Mouse (Mus musculus) R1 (cell line): Measurements from ENCODE around the gene Pbx4.

Experiments
- DNase-seq: peaks from one replicate; pipeline ENCODE4 v3.0.0-alpha.2; 2018; ENCODE audit warnings: low read depth, low spot score

Gene Pbx4

GRCm38 (mm10) chr8:69874155-69874554 is 41.9 kb downstream of the Pbx4 start:
- DNase-seq: peak; percentile 70

GRCm38 (mm10) chr8:69874654-69875053 is 42.4 kb downstream of the Pbx4 start:
- DNase-seq: no peak

DNA sequence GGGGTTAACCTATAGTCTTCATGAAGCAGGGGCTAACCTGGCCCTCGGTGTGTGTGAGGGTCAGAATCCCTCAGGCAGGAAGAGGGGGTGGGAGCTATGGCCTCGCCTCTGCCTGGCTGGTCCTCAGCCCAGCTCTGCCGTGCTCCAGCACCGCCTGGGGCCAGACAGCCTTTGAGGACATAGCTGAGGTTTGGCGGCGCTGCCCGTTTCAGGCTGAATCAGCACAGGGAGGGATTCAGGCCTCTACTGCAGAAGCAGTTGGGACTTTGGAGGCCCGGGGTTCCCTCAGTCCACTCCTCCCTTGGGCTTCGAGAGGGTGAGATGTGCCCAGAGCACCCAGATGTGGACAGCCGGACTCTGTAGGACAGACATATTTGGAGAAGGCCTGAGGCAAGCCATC is 43.8 kb downstream of the Pbx4 start:
- no peak for DNase-seq

- DNase-seq: no peak
Measured at GRCm38 (mm10) chr8:69876967-69877366, 44.7 kb downstream of the Pbx4 start.

DNA sequence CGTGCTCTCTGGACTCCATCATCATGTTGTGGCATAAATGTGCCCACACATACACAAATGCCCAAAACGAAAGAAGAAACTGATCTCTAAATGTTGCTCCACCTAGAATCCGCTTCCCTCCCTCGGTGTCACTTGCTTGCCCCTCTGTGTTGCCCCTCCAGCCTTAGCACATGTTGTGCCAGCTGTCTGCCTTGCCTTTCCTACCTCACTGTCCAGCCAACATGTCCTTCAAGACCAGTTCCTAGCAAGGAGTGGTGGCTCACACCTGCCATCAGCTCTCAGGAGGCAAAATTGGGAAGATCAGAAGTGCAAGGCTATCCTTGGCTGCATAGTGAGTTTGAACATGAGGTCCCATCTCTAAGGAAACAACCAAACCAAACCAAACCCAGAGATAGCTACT is 45.1 kb downstream of the Pbx4 start:
- DNase-seq: no peak

- no peak for DNase-seq
Measured at GRCm38 (mm10) chr8:69877992-69878391, 45.7 kb downstream of the Pbx4 start.

DNA sequence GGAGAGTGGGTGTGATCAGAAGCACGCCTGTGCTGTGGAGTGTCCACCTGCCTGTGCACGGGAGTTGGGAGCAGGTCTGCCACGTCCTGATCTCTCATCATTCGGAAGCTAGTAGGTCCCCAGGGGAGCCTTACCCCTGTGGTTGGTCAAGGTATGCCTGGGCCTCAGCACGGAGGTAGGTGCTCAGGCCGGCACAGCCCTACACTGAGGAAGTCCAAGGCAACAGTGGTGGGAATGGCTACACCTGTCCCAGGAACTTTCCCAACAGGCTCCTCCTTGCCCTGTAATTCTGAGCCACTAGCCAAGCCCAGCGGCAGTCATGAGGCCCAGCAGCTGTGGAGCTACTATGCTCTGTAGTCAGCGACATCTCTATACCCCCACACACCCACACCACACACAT is 47.4 kb downstream of the Pbx4 start:
- no peak for DNase-seq

GRCm38 (mm10) chr8:69880841-69881240 is 48.5 kb downstream of the Pbx4 start:
- DNase-seq: peak; percentile 29

DNA sequence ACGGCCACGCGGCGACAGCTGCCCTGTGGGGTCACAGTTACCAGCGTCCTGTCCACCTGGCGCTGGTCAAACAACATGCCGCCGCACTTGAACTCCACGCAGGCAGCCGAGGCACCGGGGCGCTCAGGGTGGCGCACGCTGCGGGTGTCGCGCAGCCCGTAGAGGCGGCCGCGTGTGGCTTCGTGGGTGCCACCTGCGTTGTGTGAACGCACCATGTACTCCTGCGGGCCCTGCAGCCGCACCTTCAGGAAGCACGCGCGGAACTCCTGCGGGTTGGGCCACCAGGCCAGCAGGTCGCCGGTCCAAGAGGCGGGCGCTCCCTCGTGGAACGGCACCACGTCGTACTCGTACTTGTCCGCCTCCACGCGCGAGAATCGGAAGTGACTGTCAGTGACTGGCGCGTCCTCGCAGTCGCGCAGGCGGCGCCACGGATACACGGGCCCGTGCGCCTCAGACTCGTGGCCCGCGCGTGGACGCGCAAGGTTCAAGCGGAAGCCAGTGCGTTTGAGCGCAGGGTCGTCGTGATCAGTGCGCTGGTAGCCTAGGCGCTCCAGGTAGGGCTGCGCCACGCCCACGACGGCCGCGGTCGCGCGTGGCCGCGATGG is 49.1 kb downstream of the Pbx4 start:
- DNase-seq: no peak

DNA sequence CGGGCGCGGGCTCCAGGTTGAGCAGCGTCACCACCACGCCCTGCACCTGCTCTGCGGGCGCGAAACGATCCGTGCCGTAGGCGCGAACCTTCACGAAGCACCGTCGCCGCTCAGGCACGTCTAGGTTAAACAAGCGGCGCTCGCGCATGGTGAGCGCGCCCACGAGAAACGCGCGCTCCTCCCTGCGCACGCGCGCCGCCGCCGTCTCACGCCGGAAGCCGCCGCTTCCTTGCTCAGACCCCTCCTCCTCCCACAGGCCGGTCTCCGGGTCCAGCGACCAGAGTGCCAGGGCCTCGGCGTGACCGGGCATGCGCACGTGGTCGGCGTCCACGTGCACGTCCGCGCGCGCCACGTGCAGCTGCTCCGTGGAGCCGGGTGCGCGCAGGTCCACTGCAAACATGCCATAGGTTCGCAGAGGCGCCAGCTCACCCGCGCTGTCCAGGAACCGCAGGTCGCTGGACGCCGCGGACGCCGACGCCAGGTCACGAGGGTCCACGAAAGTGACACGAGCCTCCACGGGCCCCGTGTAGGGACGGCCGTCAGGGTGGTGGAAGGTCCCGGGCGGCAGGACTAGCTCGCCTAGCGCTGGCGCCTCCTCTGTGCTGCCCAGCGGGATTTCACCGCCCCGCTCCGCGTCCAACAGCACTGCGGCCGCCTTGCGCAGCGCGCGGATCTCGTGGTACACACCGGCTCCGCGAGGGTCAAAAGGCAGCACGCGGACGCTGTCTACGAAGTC is 49.9 kb downstream of the Pbx4 start:
- DNase-seq: peak; percentile 71

GRCm38 (mm10) chr8:69882833-69883600 is 50.7 kb downstream of the Pbx4 start:
- DNase-seq: peak; percentile 36

GRCm38 (mm10) chr8:69884141-69884540 is 51.9 kb downstream of the Pbx4 start:
- no peak for DNase-seq

- peak; percentile 85 for DNase-seq
Measured at GRCm38 (mm10) chr8:69887289-69888243, 55.3 kb downstream of the Pbx4 start, which contains the start of gene Cilp2. Cilp2 (minus strand) TSS chr8:69887687.

DNA sequence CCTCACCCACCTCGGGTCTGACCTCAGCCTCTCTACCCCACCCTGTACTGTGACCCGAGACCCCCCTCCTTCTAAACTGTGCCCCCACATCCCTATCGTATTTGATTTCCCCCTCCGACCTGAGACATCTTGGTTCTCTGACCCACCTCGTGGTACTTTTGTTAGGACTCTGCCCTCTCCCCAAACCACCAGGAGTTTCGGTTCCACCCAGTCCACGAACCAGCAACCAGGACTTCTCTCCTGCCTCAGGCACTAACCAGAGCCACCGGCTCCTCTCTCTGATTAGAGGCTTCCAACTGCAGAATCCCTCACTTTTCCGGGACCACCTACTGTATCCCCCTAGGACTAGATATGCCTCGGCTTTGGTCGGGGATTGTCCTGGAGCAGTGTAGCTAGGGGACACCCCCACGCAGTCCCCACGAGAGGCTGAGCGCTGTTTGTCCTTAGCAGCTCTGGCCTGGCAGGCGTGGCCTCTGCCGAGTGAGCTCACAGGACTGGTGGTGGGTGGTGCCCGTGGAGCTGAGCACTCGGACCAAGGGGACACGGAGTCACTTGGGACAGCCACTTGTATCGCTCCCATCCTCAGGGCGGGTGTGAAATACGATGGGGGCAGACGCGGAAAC is 56.1 kb downstream of the Pbx4 start:
- peak; percentile 31 for DNase-seq

- DNase-seq: no peak
Measured at GRCm38 (mm10) chr8:69888902-69889301, 56.6 kb downstream of the Pbx4 start.

- peak; percentile 80 for DNase-seq
Measured at GRCm38 (mm10) chr8:69890813-69891241, 58.5 kb downstream of the Pbx4 start.

DNA sequence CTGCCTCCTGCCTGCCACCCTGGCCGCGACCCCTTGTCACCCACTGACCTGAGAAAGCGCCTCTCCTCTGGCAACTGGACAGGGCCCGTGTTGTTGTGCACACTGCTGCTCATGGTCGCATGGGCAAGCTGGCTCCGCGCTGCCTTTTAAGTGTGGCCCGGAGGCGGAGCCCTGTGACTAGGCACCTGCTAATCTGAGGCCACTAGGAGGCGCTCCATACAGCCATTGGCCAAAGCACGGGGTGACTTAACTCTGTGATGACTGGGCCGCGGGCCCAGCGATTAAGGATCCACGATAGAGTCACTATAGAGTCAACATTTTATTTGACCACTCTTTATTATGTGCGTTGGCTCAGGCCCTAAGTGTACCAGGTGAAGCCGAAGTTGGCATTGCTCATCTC is 61.6 kb downstream of the Pbx4 start:
- DNase-seq: peak; percentile 92

DNA sequence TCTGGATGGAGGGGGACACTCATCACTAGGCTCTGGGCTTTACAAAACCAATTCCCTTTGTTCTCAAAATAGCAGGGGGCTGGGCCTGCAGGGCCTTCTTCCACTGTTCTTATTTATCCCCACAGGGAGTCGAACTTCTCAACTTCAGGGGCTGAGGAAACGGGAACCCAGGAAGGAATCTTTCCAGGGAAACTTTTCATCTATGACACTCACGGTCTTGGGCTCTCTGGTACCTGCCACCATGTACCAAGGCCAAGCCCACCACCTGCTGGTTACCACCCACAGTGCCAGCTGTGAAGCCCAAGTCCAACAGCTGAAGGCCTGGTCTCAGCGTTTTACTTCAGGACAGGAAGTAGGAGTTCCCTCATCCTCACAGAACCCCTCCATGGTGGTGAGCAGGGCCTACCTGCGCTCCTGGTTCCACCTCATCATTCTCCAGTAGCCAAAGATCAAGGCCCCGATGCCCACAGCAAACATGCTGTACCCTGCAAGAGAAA is 62.6 kb downstream of the Pbx4 start:
- peak; percentile 52 for DNase-seq

GRCm38 (mm10) chr8:69895772-69896451 is 63.6 kb downstream of the Pbx4 start:
- DNase-seq: no peak

- DNase-seq: no peak
Measured at GRCm38 (mm10) chr8:69897857-69898256, 65.6 kb downstream of the Pbx4 start.
